Mouse (Mus musculus): Measurements from ENCODE around the gene Ypel3. TPM values are rescaled to one million over a fixed set of nuclear protein-coding genes. Genes with fewer than 3 reads are reported as not detected.
A peak's percentile ranks its signal among the peaks of the same experiment; 100 is the strongest.

Gene Ypel3
- polyA plus RNA-seq, 1 experiment from 2014 or later = 188 TPM

- ATAC-seq (replicated peaks; ENCODE audit: low FRiP score, low read depth) = peak; percentile 49
- H3K4me1 ChIP-seq (replicated peaks; ENCODE audit: insufficient read depth, low read length) = peaks cover 28% of the 10 kb centered on the region
- H3K27ac ChIP-seq = peak overlapping the region; percentile 39; the same call in 1 of the 2 replicates
- no peaks in the 10 kb centered on the region for H3K9me3 ChIP-seq (replicated peaks; ENCODE audit: low read length)
- H3K36me3 ChIP-seq (ENCODE audit: insufficient read depth, low read length) = peaks cover 19% of the 10 kb centered on the region
- H3K4me3 ChIP-seq (replicated peaks; ENCODE audit: low read depth, low read length) = peak overlapping the region; percentile 33
- H3K27me3 ChIP-seq (ENCODE audit: insufficient read depth, low read length) = no peaks in the 10 kb centered on the region
- DNase-seq (ENCODE audit: low spot score) = peak; percentile 94
- peak; percentile 94 for TF ChIP-seq CTCF (IDR thresholded peaks at IDR 0.05; ENCODE audit: low read depth)
- H3K4me2 ChIP-seq (ENCODE audit: low read length) = peak overlapping the region; percentile 76
- under 1% methylated on average over 21 of the region's 21 CpGs for WGBS
- H3K9ac ChIP-seq (ENCODE audit: low read depth, low read length) = peak overlapping the region; percentile 59
Observed at GRCm38 (mm10) chr7:126779983-126780970, 3.5 kb downstream of the Ypel3 start.

GRCm38 (mm10) chr7:126780971-126781635 lies 4.3 kb downstream of the Ypel3 start, which contains the start of gene Tbx6:
Gene Tbx6 (plus strand): TSS chr7:126781483.
- H3K27ac ChIP-seq = no peak within 1 kb of the TSS
- H3K27me3 ChIP-seq (ENCODE audit: insufficient read depth, low read length) = no peaks in the 10 kb centered on the region
- peaks cover 26% of the 10 kb centered on the region for H3K36me3 ChIP-seq (ENCODE audit: insufficient read depth, low read length)
- 5% methylated on average over 22 of the region's 22 CpGs for WGBS
- H3K4me3 ChIP-seq (replicated peaks; ENCODE audit: low read depth, low read length) = peak within 1 kb of the TSS; percentile 33
- peak; percentile 27 for DNase-seq (ENCODE audit: low spot score)
- peak within 1 kb of the TSS; percentile 76 for H3K4me2 ChIP-seq (ENCODE audit: low read length)
- no peaks in the 10 kb centered on the region for H3K9me3 ChIP-seq (replicated peaks; ENCODE audit: low read length)
- peak within 1 kb of the TSS; percentile 59 for H3K9ac ChIP-seq (ENCODE audit: low read depth, low read length)
- ATAC-seq (replicated peaks; ENCODE audit: low FRiP score, low read depth) = 0 out of 2 replicates have a peak, but pooled peaks have one; percentile 2
- TF ChIP-seq CTCF (IDR thresholded peaks at IDR 0.05; ENCODE audit: low read depth) = no peak
- H3K4me1 ChIP-seq (replicated peaks; ENCODE audit: insufficient read depth, low read length) = peaks cover 24% of the 10 kb centered on the region

GRCm38 (mm10) chr7:126781661-126782370 lies 5.1 kb downstream of the Ypel3 start:
- Histone ChIP-seq H3K9me3 (replicated peaks; ENCODE audit: low read length) (no peaks in the 10 kb centered on the region), H3K4me1 (replicated peaks; ENCODE audit: insufficient read depth, low read length) (peaks cover 20% of the 10 kb centered on the region), H3K27ac (no peak overlapping the region), H3K9ac (ENCODE audit: low read depth, low read length) (no peak overlapping the region; the same call in 1 of the 2 replicates), H3K4me3 (replicated peaks; ENCODE audit: low read depth, low read length) (no peak overlapping the region), H3K27me3 (ENCODE audit: insufficient read depth, low read length) (no peaks in the 10 kb centered on the region), H3K36me3 (ENCODE audit: insufficient read depth, low read length) (peaks cover 33% of the 10 kb centered on the region), H3K4me2 (ENCODE audit: low read length) (peak overlapping the region; percentile 76; the same call in 1 of the 2 replicates)
- 36% methylated on average over 11 of the region's 11 CpGs for WGBS
- DNase-seq (ENCODE audit: low spot score) (no peak), ATAC-seq (replicated peaks; ENCODE audit: low FRiP score, low read depth) (no peak)
- TF ChIP-seq CTCF (IDR thresholded peaks at IDR 0.05; ENCODE audit: low read depth) = no peak

- H3K9ac ChIP-seq (ENCODE audit: low read depth, low read length) = no peak overlapping the region
- no peaks in the 10 kb centered on the region for H3K27me3 ChIP-seq (ENCODE audit: insufficient read depth, low read length)
- DNase-seq (ENCODE audit: low spot score) = no peak
- H3K4me1 ChIP-seq (replicated peaks; ENCODE audit: insufficient read depth, low read length) = peaks cover 16% of the 10 kb centered on the region
- H3K4me2 ChIP-seq (ENCODE audit: low read length) = no peak overlapping the region
- H3K27ac ChIP-seq = no peak overlapping the region
- H3K9me3 ChIP-seq (replicated peaks; ENCODE audit: low read length) = no peaks in the 10 kb centered on the region
- no peak for TF ChIP-seq CTCF (IDR thresholded peaks at IDR 0.05; ENCODE audit: low read depth)
- ATAC-seq (replicated peaks; ENCODE audit: low FRiP score, low read depth) = no peak
- 63% methylated on average over 13 of the region's 13 CpGs for WGBS
- H3K36me3 ChIP-seq (ENCODE audit: insufficient read depth, low read length) = peaks cover 42% of the 10 kb centered on the region
- H3K4me3 ChIP-seq (replicated peaks; ENCODE audit: low read depth, low read length) = no peak overlapping the region
Observed at GRCm38 (mm10) chr7:126782693-126783092, 5.9 kb downstream of the Ypel3 start.

- H3K36me3 ChIP-seq (ENCODE audit: insufficient read depth, low read length) = peaks cover 54% of the 10 kb centered on the region
Observed at GRCm38 (mm10) chr7:126784469-126784868, 7.7 kb downstream of the Ypel3 start.

More at GRCm38 (mm10) chr7:126784469-126784868, 7.7 kb downstream of the Ypel3 start:
- no peak overlapping the region for H3K9ac ChIP-seq (ENCODE audit: low read depth, low read length)
- no peak overlapping the region for H3K4me3 ChIP-seq (replicated peaks; ENCODE audit: low read depth, low read length)
- peaks cover 10% of the 10 kb centered on the region; the same call in 1 of the 2 replicates for H3K4me1 ChIP-seq (replicated peaks; ENCODE audit: insufficient read depth, low read length)
- ATAC-seq (replicated peaks; ENCODE audit: low FRiP score, low read depth) (no peak), DNase-seq (ENCODE audit: low spot score) (no peak)
- no peaks in the 10 kb centered on the region for H3K27me3 ChIP-seq (ENCODE audit: insufficient read depth, low read length)
- H3K9me3 ChIP-seq (replicated peaks; ENCODE audit: low read length) = no peaks in the 10 kb centered on the region
- TF ChIP-seq CTCF (IDR thresholded peaks at IDR 0.05; ENCODE audit: low read depth) = no peak
- H3K27ac ChIP-seq = no peak overlapping the region
- no peak overlapping the region for H3K4me2 ChIP-seq (ENCODE audit: low read length)
- WGBS = 69% methylated on average over 7 of the region's 7 CpGs
